Comparison of ENCODE assay signal across 10 mouse cellular contexts in genomic region chr13:84061820-84062480, GRCm38 (mm10).
A peak's percentile ranks its signal among the peaks of the same experiment; 100 is the strongest.
DNase-seq lines count a peak whose midpoint lies in the region; ATAC-seq and TF ChIP-seq lines count a peak whose summit lies in the region.
"Had no signal": no experiment of that assay in that cellular context is flagged by ENCODE, and none has a peak within 500 bp of the region (broad histone marks: within the 10 kb centered on the region; RNA-seq: fewer than 3 reads in every experiment).

No protein-coding gene starts in this region.

- peak overlapping the region; percentile 32 for H3K4me3 ChIP-seq in forebrain, embryonic 13.5 days
- H3K4me3 ChIP-seq in hindbrain, postnatal 0 days (ENCODE audit: low read length): peak overlapping the region; percentile 14
- H3K4me3 ChIP-seq in olfactory bulb, adult 2 months (ENCODE audit: insufficient read depth, low read depth, low read length): no peak overlapping the region
- H3K4me3 ChIP-seq in lung, adult 2 months (replicated peaks; ENCODE audit: extremely low read depth, low read depth, low read length): no peak overlapping the region

- peak overlapping the region; percentile 74 for H3K9ac ChIP-seq in forebrain, embryonic 13.5 days
- H3K9ac ChIP-seq in hindbrain, postnatal 0 days (replicated peaks; ENCODE audit: low read length): peak overlapping the region; percentile 52

- no peaks in the 10 kb centered on the region for H3K27me3 ChIP-seq in forebrain, embryonic 13.5 days
- no peaks in the 10 kb centered on the region for H3K27me3 ChIP-seq in hindbrain, postnatal 0 days (ENCODE audit: insufficient read depth, low read length)

- H3K4me1 ChIP-seq in forebrain, embryonic 13.5 days: peaks cover 82% of the 10 kb centered on the region
- H3K4me1 ChIP-seq in hindbrain, postnatal 0 days (ENCODE audit: insufficient read depth, low read length): peaks cover 32% of the 10 kb centered on the region; the same call in 1 of the 2 replicates
- H3K4me1 ChIP-seq in olfactory bulb, adult 2 months (ENCODE audit: control insufficient read depth, insufficient read depth, low read length): peaks cover 20% of the 10 kb centered on the region
- H3K4me1 ChIP-seq in lung, adult 2 months (ENCODE audit: control insufficient read depth, insufficient read depth, low read length): no peaks in the 10 kb centered on the region

- 9% methylated on average over 7 of the region's 7 CpGs for WGBS in forebrain, embryonic 13.5 days
- WGBS in hindbrain, postnatal 0 days: 14% methylated on average over 7 of the region's 7 CpGs
- 5% methylated on average over 7 of the region's 7 CpGs for WGBS in olfactory bulb, adult 2 months
- 26% methylated on average over 7 of the region's 7 CpGs for WGBS in lung, adult 2 months

- peak overlapping the region; percentile 59 for H3K4me2 ChIP-seq in forebrain, embryonic 13.5 days
- H3K4me2 ChIP-seq in hindbrain, postnatal 0 days (ENCODE audit: low read depth, low read length): peak overlapping the region; percentile 59

- no peak for TF ChIP-seq POLR2A in olfactory bulb, adult 2 months (IDR thresholded peaks at IDR 0.05; ENCODE audit: insufficient read depth, low read depth, low read length)
- no peak for TF ChIP-seq POLR2A in lung, adult 2 months (IDR thresholded peaks at IDR 0.05; ENCODE audit: borderline replicate concordance, extremely low read depth, low read depth, low read length)

- TF ChIP-seq CTCF in hindbrain, postnatal 0 days (IDR thresholded peaks at IDR 0.05; ENCODE audit: low read depth): no peak
- TF ChIP-seq CTCF in olfactory bulb, adult 2 months (IDR thresholded peaks at IDR 0.05; ENCODE audit: insufficient read depth, low read depth, low read length): no peak
- no peak for TF ChIP-seq CTCF in lung, adult 2 months (IDR thresholded peaks at IDR 0.05; ENCODE audit: insufficient read depth, low read length)

- DNase-seq in retina, postnatal 1 day: peak; percentile 23
- DNase-seq in retina, embryonic 14.5 days (ENCODE audit: low spot score): no peak
- DNase-seq in hindbrain, postnatal 0 days (ENCODE audit: low spot score): peak; percentile 64
- DNase-seq in heart, postnatal 4 days: no peak
- DNase-seq in lung, adult 2 months: no peak
- DNase-seq: thymus, postnatal 14 days had no signal

- H3K36me3 ChIP-seq in forebrain, embryonic 13.5 days (ENCODE audit: poor library complexity, severe bottlenecking): no peaks in the 10 kb centered on the region
- no peaks in the 10 kb centered on the region for H3K36me3 ChIP-seq in hindbrain, postnatal 0 days (ENCODE audit: insufficient read depth, low read length)

- H3K27ac ChIP-seq in forebrain, embryonic 13.5 days: peak overlapping the region; percentile 99
- H3K27ac ChIP-seq in hindbrain, postnatal 0 days: peak overlapping the region; percentile 82
- H3K27ac ChIP-seq in olfactory bulb, adult 2 months (ENCODE audit: insufficient read depth, low read depth, low read length): peak overlapping the region; percentile 92
- H3K27ac ChIP-seq: macrophage had no signal

- no peaks in the 10 kb centered on the region for H3K9me3 ChIP-seq in forebrain, embryonic 13.5 days (replicated peaks)
- H3K9me3 ChIP-seq in hindbrain, postnatal 0 days (ENCODE audit: low read length): no peaks in the 10 kb centered on the region

- no peak for ATAC-seq in forebrain, embryonic 13.5 days
- ATAC-seq in hindbrain, postnatal 0 days: no peak
- ATAC-seq in inflammation-experienced regulatory T-cells, adult 6 months: no peak

Comparison
In these comparisons a context has a peak if more than half of its experiments do, and no peak if none do; other contexts are left out.
1. DNase-seq: peak in retina, postnatal 1 day (single experiment) and hindbrain, postnatal 0 days (single experiment); none in retina, embryonic 14.5 days (single experiment), heart, postnatal 4 days (single experiment) and lung, adult 2 months (single experiment).
2. H3K4me3 ChIP-seq: peak in forebrain, embryonic 13.5 days (single experiment) and hindbrain, postnatal 0 days (single experiment); none in olfactory bulb, adult 2 months (single experiment) and lung, adult 2 months (single experiment).
3. Peak in every context shown above with its lines, with median percentiles within 50 percentile points of each other: H3K27ac ChIP-seq.